Mouse (Mus musculus) forebrain, postnatal 0 days (tissue): Measurements from ENCODE around the gene Timm22. TPM values are rescaled to one million over a fixed set of nuclear protein-coding genes. Genes with fewer than 3 reads are reported as not detected.

Experiments used
- ATAC-seq: fragments of 200-750 bp; cut with Nextera tagmentation; 2 replicates; pipeline ENCODE4 v1.8.0; 2017; ENCODE audit warnings: mild to moderate bottlenecking, moderate library complexity
- DNase-seq: peaks from one replicate; pipeline ENCODE4 v3.0.0-alpha.2; 2015
- H3K27ac ChIP-seq: fragments of 300-500 bp; sonication (generic); 2 replicates; pipeline ENCODE4 v1.5.1; 2014; ENCODE audit warnings: low read depth, mild to moderate bottlenecking, antibody characterized with exemption, low read length, moderate library complexity, mixed read lengths
- H3K27me3 ChIP-seq: fragments of 300-500 bp; sonication (generic); 2 replicates; pipeline ENCODE4 v1.6.1; 2014; ENCODE audit warnings: mild to moderate bottlenecking, low read length, mixed read lengths; ENCODE audit not compliant: insufficient read depth
- H3K36me3 ChIP-seq: fragments of 300-500 bp; sonication (generic); 2 replicates; pipeline ENCODE4 v1.6.1; 2014; ENCODE audit warnings: mild to moderate bottlenecking, moderate library complexity; ENCODE audit not compliant: insufficient read depth
- H3K4me1 ChIP-seq: fragments of 300-500 bp; sonication (generic); 2 replicates; pipeline ENCODE4 v1.6.1; 2014; ENCODE audit warnings: antibody characterized with exemption; ENCODE audit not compliant: insufficient read depth
- H3K4me2 ChIP-seq: fragments of 300-500 bp; sonication (generic); 2 replicates; pipeline ENCODE4 v1.6.1; 2014; ENCODE audit warnings: low read depth, mild to moderate bottlenecking, moderate library complexity
- H3K4me3 ChIP-seq: fragments of 300-500 bp; sonication (generic); 2 replicates; pipeline ENCODE4 v1.5.1; 2014; ENCODE audit warnings: low read depth, low read length, mixed read lengths
- H3K9ac ChIP-seq: fragments of 300-500 bp; sonication (generic); 2 replicates; pipeline ENCODE4 v1.6.1; 2014; ENCODE audit warnings: mild to moderate bottlenecking
- H3K9me3 ChIP-seq: fragments of 300-500 bp; sonication (generic); 2 replicates; pipeline ENCODE4 v1.6.1; 2016; ENCODE audit warnings: low read length
- CTCF ChIP-seq: sonication (generic); IDR thresholded peaks from 2 replicates; pipeline ENCODE4 v1.5.1; 2016; ENCODE audit warnings: antibody characterized with exemption, control low read depth, low read depth
- WGBS: fragments of 180-500 bp; shearing (Covaris S2); extraction: QIAGEN DNeasy Blood & Tissue Kit; methylation state at CpG from one replicate; pipeline ENCODE4 v1.1.7; 2014; 5-methylcytosine and 5-hydroxymethylcytosine counted together
- polyA plus RNA-seq: library from polyadenylated mRNA; unstranded; fragments of >200 nt; fragmentation: Nextera tagmentation; extraction: Ambion mirVana; gene quantifications from 2 replicates; pipeline ENCODE4 v1.2.1, GENCODE M21; 2015
- total RNA-seq: library from RNA; depleted of rRNA; stranded (reverse); fragments of >200 nt; gene quantifications from 2 replicates; pipeline ENCODE4 v1.2.3, GENCODE M21; 2014; rRNA removed

Gene Timm22
- total and polyA plus RNA-seq, 2 experiments from 2014 or later: 56.6 to 98.2 TPM

DNA sequence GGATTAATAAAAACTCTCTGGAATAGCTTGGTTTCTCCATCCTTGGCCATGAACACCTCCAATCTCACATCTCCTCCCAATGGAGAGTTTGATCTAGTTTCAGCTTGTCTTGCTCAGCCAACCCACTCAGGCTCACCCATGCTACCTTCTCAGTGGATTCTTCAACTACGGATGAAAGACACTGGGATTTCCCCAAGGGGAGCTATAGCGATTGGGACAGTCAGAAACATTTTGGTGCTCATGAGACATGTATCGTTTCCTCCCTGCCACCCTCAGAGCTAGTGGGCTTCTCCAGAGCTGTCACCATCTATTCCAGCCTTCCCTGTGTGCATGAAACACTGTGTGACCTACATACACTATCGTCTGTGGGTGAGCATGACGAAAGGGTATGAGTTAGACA lies 54.9 kb downstream of the Timm22 start:
- WGBS: 82% methylated on average over 5 of the region's 5 CpGs
- Histone ChIP-seq H3K4me1 (peaks cover 16% of the 10 kb centered on the region), H3K27ac (no peak overlapping the region), H3K36me3 (peaks cover 72% of the 10 kb centered on the region), H3K4me2 (no peak overlapping the region), H3K4me3 (no peak overlapping the region), H3K9ac (no peak overlapping the region), H3K27me3 (no peaks in the 10 kb centered on the region), H3K9me3 (no peaks in the 10 kb centered on the region)
- TF ChIP-seq CTCF: no peak
- ATAC-seq: no peak
- no peak for DNase-seq

DNA sequence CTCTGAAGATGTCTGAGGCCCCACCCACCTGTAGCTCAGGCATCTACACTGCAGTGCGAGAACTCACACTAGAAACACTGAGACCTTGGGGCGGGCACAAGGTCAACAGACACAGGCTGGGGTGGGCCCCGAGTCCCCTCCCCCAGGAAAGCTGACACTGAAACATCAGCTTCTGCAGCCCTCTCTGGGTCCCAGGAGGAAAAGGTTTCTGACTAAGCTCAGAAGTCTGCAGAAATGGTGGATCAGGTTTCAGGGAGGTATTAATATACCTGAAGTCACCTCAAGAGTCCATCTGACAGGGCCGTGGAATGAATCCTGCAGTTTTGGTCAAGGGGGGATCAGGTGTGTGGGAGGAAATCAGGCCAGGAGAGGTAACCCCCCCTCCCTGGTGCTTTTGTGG lies 59.1 kb downstream of the Timm22 start:
- 89% methylated on average over 4 of the region's 4 CpGs for WGBS
- H3K9me3 ChIP-seq: no peaks in the 10 kb centered on the region
- H3K4me2 ChIP-seq: peak overlapping the region; percentile 82
- H3K4me3 ChIP-seq: no peak overlapping the region
- ATAC-seq (no peak), DNase-seq (no peak)
- H3K4me1 ChIP-seq: peaks cover 41% of the 10 kb centered on the region
- H3K36me3 ChIP-seq: peaks cover 36% of the 10 kb centered on the region
- no peak overlapping the region for H3K27ac ChIP-seq
- no peaks in the 10 kb centered on the region for H3K27me3 ChIP-seq
- no peak overlapping the region for H3K9ac ChIP-seq
- TF ChIP-seq CTCF: no peak

Other genes with a start within 250 kb of the Timm22 start
- 49.4 and 56.6 TPM in 2 replicates for gene Vps53, start 227.3 kb upstream of the Timm22 start, total RNA-seq
- gene Vps53, start 227.3 kb upstream of the Timm22 start, polyA plus RNA-seq: 59.1 and 63.2 TPM in 2 replicates
- gene Fam57a, start 227.3 kb upstream of the Timm22 start, total RNA-seq: 25.1 TPM in 2 replicates
- 14.3 and 17.4 TPM in 2 replicates for gene Fam57a, start 227.3 kb upstream of the Timm22 start, polyA plus RNA-seq
- 0.43 TPM in 1 of 2 replicates, not detected in the other for gene Dbil5, start 189.3 kb upstream of the Timm22 start, total RNA-seq
- 0.89 and 1.2 TPM in 2 replicates for gene Dbil5, start 189.3 kb upstream of the Timm22 start, polyA plus RNA-seq
- gene Gemin4, start 189.3 kb upstream of the Timm22 start, total RNA-seq: 11.5 and 12.2 TPM in 2 replicates
- 6.9 and 8.7 TPM in 2 replicates for gene Gemin4, start 189.3 kb upstream of the Timm22 start, polyA plus RNA-seq
- gene Mrm3, start 163.2 kb upstream of the Timm22 start, total RNA-seq: 15.1 and 18.2 TPM in 2 replicates
- 20.8 and 22.2 TPM in 2 replicates for gene Mrm3, start 163.2 kb upstream of the Timm22 start, polyA plus RNA-seq
- 79.7 and 90.6 TPM in 2 replicates for gene Glod4, start 163.2 kb upstream of the Timm22 start, total RNA-seq
- gene Glod4, start 163.2 kb upstream of the Timm22 start, polyA plus RNA-seq: 110 and 126 TPM in 2 replicates
- gene Nxn, start 7.8 kb upstream of the Timm22 start, total RNA-seq: 19.0 and 22.1 TPM in 2 replicates
- 10.7 and 12.7 TPM in 2 replicates for gene Nxn, start 7.8 kb upstream of the Timm22 start, polyA plus RNA-seq
- 241 and 262 TPM in 2 replicates for gene Abr, start 215.4 kb downstream of the Timm22 start, total RNA-seq
- gene Abr, start 215.4 kb downstream of the Timm22 start, polyA plus RNA-seq: 99.1 and 110 TPM in 2 replicates